Mouse (Mus musculus): ENCODE results near the gene Mfng.

Mfng gene

DNA sequence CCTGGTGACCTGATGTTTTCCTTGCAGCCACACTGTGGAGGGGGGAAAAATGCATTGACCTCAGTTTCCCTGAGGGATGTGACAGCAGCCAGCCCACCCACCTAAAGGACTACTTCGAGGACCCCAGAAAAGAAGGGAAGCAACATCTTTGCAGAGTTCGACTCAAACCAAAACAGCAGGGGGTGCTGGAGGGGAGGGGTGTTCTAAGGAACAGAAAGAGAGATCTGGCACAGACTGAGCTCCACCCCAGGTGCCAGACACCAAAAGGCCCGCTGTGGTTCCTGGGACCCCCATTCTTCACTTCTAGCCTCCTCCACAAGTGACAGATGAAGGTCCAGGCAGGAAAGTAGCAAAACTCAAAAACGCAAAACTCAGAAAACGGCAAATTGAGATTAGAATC lies 57.4 kb downstream of the Mfng start:
- no peak for DNase-seq (ENCODE audit: low spot score in 2 of 2)

DNA sequence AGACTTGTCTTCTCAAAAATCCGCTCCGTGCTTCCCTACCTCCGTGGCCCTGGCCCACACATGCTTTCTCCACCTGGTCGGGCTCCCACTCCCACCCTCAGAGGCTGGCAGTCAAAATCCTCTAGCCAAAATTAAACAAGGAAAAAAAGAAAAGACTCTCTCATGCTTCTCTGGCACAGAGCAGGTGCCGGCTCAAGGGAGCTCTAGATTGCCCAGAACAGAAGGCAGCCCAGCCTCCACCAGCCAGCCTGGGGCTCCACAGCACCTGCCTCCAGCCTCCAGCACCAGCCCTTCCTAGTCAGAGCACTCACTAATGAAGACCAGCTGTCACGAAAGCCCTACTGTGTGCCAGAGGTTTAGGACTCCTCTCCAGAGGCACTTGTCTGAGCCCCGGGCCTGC lies 59.5 kb downstream of the Mfng start:
- no peak for DNase-seq (ENCODE audit: low spot score in 2 of 2)

DNA sequence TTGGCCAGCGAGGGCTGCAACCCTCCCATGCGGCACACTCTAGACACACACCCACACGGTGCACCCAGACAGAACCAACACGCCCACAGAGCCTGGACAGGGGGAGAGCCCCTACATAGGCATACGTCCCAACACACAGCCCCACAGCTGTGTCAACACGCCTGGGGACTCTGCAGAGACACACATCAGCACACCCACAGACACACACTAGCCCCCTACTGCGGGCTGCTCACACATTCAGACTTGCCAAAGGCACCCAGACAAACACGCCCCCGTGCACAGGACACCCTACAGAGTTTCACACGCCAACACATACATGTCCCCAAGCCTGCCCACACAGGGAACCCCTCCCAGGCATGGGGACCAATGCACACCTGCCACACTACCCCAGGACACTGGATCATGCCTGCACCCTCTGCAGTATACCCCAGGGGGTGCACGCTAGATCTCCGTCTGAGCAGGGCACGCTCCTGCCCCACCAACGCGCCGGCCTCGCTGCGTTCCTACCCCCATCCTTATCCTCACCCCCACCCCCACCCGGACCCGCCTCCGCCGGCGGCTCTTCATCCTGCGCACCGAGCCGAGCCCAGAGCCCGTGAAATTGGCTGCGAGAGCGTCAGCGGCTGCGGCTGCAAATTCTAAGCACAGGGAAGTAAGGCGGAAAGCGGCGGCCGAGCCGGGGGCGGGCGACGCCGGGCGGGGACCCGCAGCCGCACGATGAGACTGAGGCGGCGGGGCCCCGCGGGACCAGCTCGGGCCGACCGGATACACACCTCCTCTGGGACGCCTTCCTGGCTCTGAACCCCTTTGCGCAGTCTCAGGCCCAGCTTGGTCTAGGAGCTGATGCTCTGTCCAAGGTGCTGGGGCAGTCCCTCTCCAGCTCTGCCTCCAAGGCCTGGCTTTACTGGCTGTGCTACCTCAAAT lies 60.7 kb downstream of the Mfng start:
- peak in 1 of 2 experiments; percentile 49 for DNase-seq (ENCODE audit: low spot score in 2 of 2)

DNA sequence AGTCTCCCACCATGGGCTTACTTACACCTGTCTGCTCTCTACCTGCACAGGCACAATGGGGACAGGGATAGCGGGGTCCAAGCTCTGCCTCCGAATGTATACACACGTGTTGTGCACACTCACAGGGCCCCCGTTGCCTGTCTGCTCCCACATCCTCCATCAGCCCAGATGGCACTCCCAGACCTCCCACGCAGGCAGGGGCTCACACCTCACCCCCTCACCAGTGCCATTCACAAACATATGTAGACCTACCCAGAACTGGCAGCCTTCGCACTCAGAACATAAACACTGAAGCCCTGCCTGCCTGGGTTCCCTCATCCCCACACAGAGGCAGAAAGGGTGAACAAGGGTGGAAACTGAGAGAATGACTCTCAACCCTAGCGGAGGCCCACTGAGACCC lies 61.3 kb downstream of the Mfng start:
- DNase-seq (ENCODE audit: low spot score in 2 of 2), result peak in 1 of 2 experiments; percentile 64

DNA sequence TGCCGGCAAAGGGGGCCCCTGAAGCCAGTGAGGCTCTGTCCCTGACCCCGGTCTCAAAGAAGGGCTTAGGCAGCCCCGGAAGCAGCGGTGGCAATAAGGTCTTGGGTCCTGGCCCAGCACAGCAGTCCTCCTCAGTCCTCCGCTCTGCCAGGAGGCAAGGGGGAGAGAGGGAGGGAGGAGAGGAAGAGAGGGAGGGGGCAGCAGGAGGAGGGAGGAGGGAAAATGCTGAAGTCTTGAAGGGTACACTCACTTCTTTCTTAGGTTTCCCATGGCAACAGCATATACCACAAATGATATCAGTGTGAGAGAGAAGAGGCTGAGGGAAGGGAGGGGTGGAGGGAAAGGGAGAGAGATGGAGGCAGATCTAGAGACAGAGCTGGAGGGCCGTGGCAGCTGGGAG lies 62.6 kb downstream of the Mfng start:
- DNase-seq (ENCODE audit: low spot score in 2 of 2), result peak; percentile 46 to 68

DNA sequence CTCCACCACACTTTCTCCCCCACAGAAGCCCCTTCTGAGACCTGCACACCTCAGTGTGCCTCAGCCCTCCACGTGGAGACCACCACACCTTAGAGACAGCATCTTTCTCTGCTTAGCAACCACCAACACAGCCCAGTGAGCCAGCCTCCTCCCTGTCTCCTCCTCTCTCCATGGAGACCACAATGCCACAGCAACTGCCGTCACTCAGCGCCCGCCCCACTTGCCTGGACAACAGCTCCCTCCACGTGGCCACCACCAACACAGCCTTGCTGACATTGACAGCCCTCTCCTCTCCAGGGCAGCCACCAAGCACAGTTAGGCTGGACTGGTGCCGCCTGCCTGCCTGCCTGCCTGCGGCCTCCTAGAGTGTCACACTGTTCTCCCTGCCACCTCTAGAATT lies 63.5 kb downstream of the Mfng start:
- DNase-seq (ENCODE audit: low spot score in 2 of 2), result peak; percentile 63 to 77

DNA sequence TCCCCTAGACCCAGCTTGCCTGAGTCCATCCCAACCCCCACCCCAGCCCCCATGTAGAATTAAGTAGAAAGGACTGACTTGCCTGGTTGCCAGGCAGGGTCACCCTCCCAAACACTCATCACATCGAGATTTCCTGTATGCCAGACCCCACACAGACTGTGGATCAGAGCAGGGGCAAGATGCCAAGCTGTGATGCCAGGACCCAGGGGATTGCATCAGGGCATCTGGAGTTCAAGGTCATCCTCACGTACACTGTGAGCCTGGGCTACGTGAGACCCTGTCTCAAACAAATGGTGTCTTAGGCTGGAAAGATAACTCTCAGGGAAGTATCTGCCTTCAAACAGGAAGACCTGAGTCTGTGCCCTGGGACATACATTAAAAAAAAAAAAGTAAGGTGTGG lies 66.6 kb downstream of the Mfng start:
- DNase-seq (ENCODE audit: low spot score in 2 of 2), result no peak

All from frontal cortex, postnatal 14 days (tissue).